Mouse (Mus musculus): ENCODE data around the gene Agmat. TPM values are rescaled to one million over a fixed set of nuclear protein-coding genes. Genes with fewer than 3 reads are reported as not detected.

The Agmat gene
- polyA plus RNA-seq, 1 experiment from 2014 or later, result 28.3 TPM

- H3K36me3 ChIP-seq (ENCODE audit: control insufficient read depth, insufficient read depth), result no peaks in the 10 kb centered on the region; the same call in 1 of the 2 replicates
- H3K9ac ChIP-seq (ENCODE audit: low read depth, low read length), result no peak overlapping the region
- H3K4me3 ChIP-seq (ENCODE audit: low read depth, low read length), result no peak overlapping the region
- peaks cover 39% of the 10 kb centered on the region for H3K4me1 ChIP-seq (ENCODE audit: control insufficient read depth, low read depth, low read length)
- H3K9me3 ChIP-seq (replicated peaks; ENCODE audit: control insufficient read depth, low read length), result no peaks in the 10 kb centered on the region
- WGBS (ENCODE audit: insufficient replicate concordance), result 65% methylated on average over 8 of the region's 8 CpGs
- no peak for ATAC-seq (ENCODE audit: low read depth)
- no peak overlapping the region for H3K4me2 ChIP-seq (ENCODE audit: low read depth, low read length)
- no peaks in the 10 kb centered on the region for H3K27me3 ChIP-seq (ENCODE audit: control insufficient read depth, insufficient read depth, low read depth, low read length)
- peak overlapping the region; percentile 96; the same call in 1 of the 2 replicates for H3K27ac ChIP-seq (ENCODE audit: low read length)
These were observed 45.5 kb downstream of the Agmat start for GRCm38 (mm10) chr4:141791951-141792350.

GRCm38 (mm10) chr4:141792554-141793281, 46.2 kb downstream of the Agmat start:
- H3K36me3 ChIP-seq (ENCODE audit: control insufficient read depth, insufficient read depth), result no peaks in the 10 kb centered on the region
- H3K4me1 ChIP-seq (ENCODE audit: control insufficient read depth, low read depth, low read length), result peaks cover 39% of the 10 kb centered on the region
- H3K4me3 ChIP-seq (ENCODE audit: low read depth, low read length), result peak overlapping the region; percentile 79
- 5% methylated on average over 10 of the region's 10 CpGs for WGBS (ENCODE audit: insufficient replicate concordance)
- H3K27ac ChIP-seq (ENCODE audit: low read length), result peak overlapping the region; percentile 96
- H3K4me2 ChIP-seq (ENCODE audit: low read depth, low read length), result peak overlapping the region; percentile 77
- no peaks in the 10 kb centered on the region for H3K27me3 ChIP-seq (ENCODE audit: control insufficient read depth, insufficient read depth, low read depth, low read length)
- H3K9me3 ChIP-seq (replicated peaks; ENCODE audit: control insufficient read depth, low read length), result no peaks in the 10 kb centered on the region
- peak overlapping the region; percentile 57 for H3K9ac ChIP-seq (ENCODE audit: low read depth, low read length)
- ATAC-seq (ENCODE audit: low read depth), result no peak

GRCm38 (mm10) chr4:141793282-141794151, 47.0 kb downstream of the Agmat start, which contains the start of gene Casp9:
Gene Casp9 (plus strand): TSS chr4:141793612.
- WGBS (ENCODE audit: insufficient replicate concordance), result under 1% methylated on average over 68 of the region's 80 CpGs
- peak within 1 kb of the TSS; percentile 77 for H3K4me2 ChIP-seq (ENCODE audit: low read depth, low read length)
- peak within 1 kb of the TSS; percentile 79 for H3K4me3 ChIP-seq (ENCODE audit: low read depth, low read length)
- H3K27ac ChIP-seq (ENCODE audit: low read length), result peak within 1 kb of the TSS; percentile 96
- ATAC-seq (ENCODE audit: low read depth), result peak; percentile 81
- peaks cover 39% of the 10 kb centered on the region for H3K4me1 ChIP-seq (ENCODE audit: control insufficient read depth, low read depth, low read length)
- no peaks in the 10 kb centered on the region for H3K9me3 ChIP-seq (replicated peaks; ENCODE audit: control insufficient read depth, low read length)
- no peaks in the 10 kb centered on the region for H3K27me3 ChIP-seq (ENCODE audit: control insufficient read depth, insufficient read depth, low read depth, low read length)
- no peaks in the 10 kb centered on the region for H3K36me3 ChIP-seq (ENCODE audit: control insufficient read depth, insufficient read depth)
- H3K9ac ChIP-seq (ENCODE audit: low read depth, low read length), result peak within 1 kb of the TSS; percentile 78

- Histone ChIP-seq H3K9me3 (replicated peaks; ENCODE audit: control insufficient read depth, low read length) (no peaks in the 10 kb centered on the region), H3K36me3 (ENCODE audit: control insufficient read depth, insufficient read depth) (no peaks in the 10 kb centered on the region), H3K4me1 (ENCODE audit: control insufficient read depth, low read depth, low read length) (peaks cover 39% of the 10 kb centered on the region), H3K4me3 (ENCODE audit: low read depth, low read length) (peak overlapping the region; percentile 79), H3K9ac (ENCODE audit: low read depth, low read length) (peak overlapping the region; percentile 78), H3K27ac (ENCODE audit: low read length) (peak overlapping the region; percentile 96), H3K4me2 (ENCODE audit: low read depth, low read length) (peak overlapping the region; percentile 77), H3K27me3 (ENCODE audit: control insufficient read depth, insufficient read depth, low read depth, low read length) (no peaks in the 10 kb centered on the region)
- no peak for ATAC-seq (ENCODE audit: low read depth)
- WGBS (ENCODE audit: insufficient replicate concordance), result 5% methylated on average over 5 of the region's 5 CpGs
These were observed 47.7 kb downstream of the Agmat start for GRCm38 (mm10) chr4:141794152-141794535.

- no peak overlapping the region for H3K9ac ChIP-seq (ENCODE audit: low read depth, low read length)
- 78% methylated on average over 7 of the region's 7 CpGs for WGBS (ENCODE audit: insufficient replicate concordance)
- H3K4me1 ChIP-seq (ENCODE audit: control insufficient read depth, low read depth, low read length), result peaks cover 27% of the 10 kb centered on the region
- no peaks in the 10 kb centered on the region for H3K27me3 ChIP-seq (ENCODE audit: control insufficient read depth, insufficient read depth, low read depth, low read length)
- ATAC-seq (ENCODE audit: low read depth), result no peak
- H3K4me2 ChIP-seq (ENCODE audit: low read depth, low read length), result no peak overlapping the region
- no peak overlapping the region for H3K27ac ChIP-seq (ENCODE audit: low read length)
- no peaks in the 10 kb centered on the region for H3K9me3 ChIP-seq (replicated peaks; ENCODE audit: control insufficient read depth, low read length)
- H3K36me3 ChIP-seq (ENCODE audit: control insufficient read depth, insufficient read depth), result no peaks in the 10 kb centered on the region
- no peak overlapping the region for H3K4me3 ChIP-seq (ENCODE audit: low read depth, low read length)
These were observed 49.9 kb downstream of the Agmat start for GRCm38 (mm10) chr4:141796356-141796755.

- 78% methylated on average over 4 of the region's 4 CpGs for WGBS (ENCODE audit: insufficient replicate concordance)
These were observed 50.5 kb downstream of the Agmat start for GRCm38 (mm10) chr4:141796954-141797353.

GRCm38 (mm10) chr4:141797545-141797944, 51.1 kb downstream of the Agmat start:
- no peak overlapping the region for H3K4me2 ChIP-seq (ENCODE audit: low read depth, low read length)
- peaks cover 16% of the 10 kb centered on the region for H3K4me1 ChIP-seq (ENCODE audit: control insufficient read depth, low read depth, low read length)
- H3K9ac ChIP-seq (ENCODE audit: low read depth, low read length), result no peak overlapping the region
- H3K4me3 ChIP-seq (ENCODE audit: low read depth, low read length), result no peak overlapping the region
- no peaks in the 10 kb centered on the region for H3K9me3 ChIP-seq (replicated peaks; ENCODE audit: control insufficient read depth, low read length)
- no peaks in the 10 kb centered on the region for H3K27me3 ChIP-seq (ENCODE audit: control insufficient read depth, insufficient read depth, low read depth, low read length)
- H3K36me3 ChIP-seq (ENCODE audit: control insufficient read depth, insufficient read depth), result no peaks in the 10 kb centered on the region
- 81% methylated on average over 5 of the region's 5 CpGs for WGBS (ENCODE audit: insufficient replicate concordance)
- H3K27ac ChIP-seq (ENCODE audit: low read length), result no peak overlapping the region
- no peak for ATAC-seq (ENCODE audit: low read depth)

More at GRCm38 (mm10) chr4:141796954-141797353, 50.5 kb downstream of the Agmat start:
- no peak overlapping the region for H3K27ac ChIP-seq (ENCODE audit: low read length)
- H3K4me2 ChIP-seq (ENCODE audit: low read depth, low read length), result no peak overlapping the region
- no peak overlapping the region for H3K9ac ChIP-seq (ENCODE audit: low read depth, low read length)
- no peaks in the 10 kb centered on the region for H3K27me3 ChIP-seq (ENCODE audit: control insufficient read depth, insufficient read depth, low read depth, low read length)
- H3K4me3 ChIP-seq (ENCODE audit: low read depth, low read length), result no peak overlapping the region
- H3K36me3 ChIP-seq (ENCODE audit: control insufficient read depth, insufficient read depth), result no peaks in the 10 kb centered on the region
- no peak for ATAC-seq (ENCODE audit: low read depth)
- peaks cover 22% of the 10 kb centered on the region for H3K4me1 ChIP-seq (ENCODE audit: control insufficient read depth, low read depth, low read length)
- no peaks in the 10 kb centered on the region for H3K9me3 ChIP-seq (replicated peaks; ENCODE audit: control insufficient read depth, low read length)

GRCm38 (mm10) chr4:141804105-141804504, 57.6 kb downstream of the Agmat start:
- WGBS (ENCODE audit: insufficient replicate concordance), result 69% methylated on average over 4 of the region's 4 CpGs
- ATAC-seq (ENCODE audit: low read depth), result no peak; the same call in 1 of the 2 replicates
- Histone ChIP-seq H3K27ac (ENCODE audit: low read length) (no peak overlapping the region), H3K4me3 (ENCODE audit: low read depth, low read length) (no peak overlapping the region), H3K27me3 (ENCODE audit: control insufficient read depth, insufficient read depth, low read depth, low read length) (no peaks in the 10 kb centered on the region), H3K4me1 (ENCODE audit: control insufficient read depth, low read depth, low read length) (no peaks in the 10 kb centered on the region), H3K36me3 (ENCODE audit: control insufficient read depth, insufficient read depth) (peaks cover 45% of the 10 kb centered on the region), H3K9ac (ENCODE audit: low read depth, low read length) (no peak overlapping the region), H3K9me3 (replicated peaks; ENCODE audit: control insufficient read depth, low read length) (no peaks in the 10 kb centered on the region), H3K4me2 (ENCODE audit: low read depth, low read length) (no peak overlapping the region)

- Histone ChIP-seq H3K27me3 (ENCODE audit: control insufficient read depth, insufficient read depth, low read depth, low read length) (no peaks in the 10 kb centered on the region), H3K4me3 (ENCODE audit: low read depth, low read length) (no peak overlapping the region), H3K9ac (ENCODE audit: low read depth, low read length) (no peak overlapping the region), H3K9me3 (replicated peaks; ENCODE audit: control insufficient read depth, low read length) (no peaks in the 10 kb centered on the region), H3K4me2 (ENCODE audit: low read depth, low read length) (no peak overlapping the region), H3K36me3 (ENCODE audit: control insufficient read depth, insufficient read depth) (peaks cover 61% of the 10 kb centered on the region), H3K27ac (ENCODE audit: low read length) (no peak overlapping the region), H3K4me1 (ENCODE audit: control insufficient read depth, low read depth, low read length) (no peaks in the 10 kb centered on the region)
- ATAC-seq (ENCODE audit: low read depth), result no peak
- WGBS (ENCODE audit: insufficient replicate concordance), result 71% methylated on average over 8 of the region's 8 CpGs
These were observed 59.4 kb downstream of the Agmat start for GRCm38 (mm10) chr4:141805886-141806285.
